Mouse (Mus musculus): ENCODE measurements around the gene Card14.

Gene Card14

GRCm38 (mm10) chr11:119304904-119305712 is 2.5 kb upstream of the Card14 start:
- peak; percentile 35 to 55 for DNase-seq

- no peak for DNase-seq
Observed at GRCm38 (mm10) chr11:119306762-119307657, 558 bp upstream of the Card14 start.

- no peak for DNase-seq
Observed at GRCm38 (mm10) chr11:119307916-119308315, 348 bp downstream of the Card14 start.

- DNase-seq: no peak
Observed at GRCm38 (mm10) chr11:119310621-119311020, 3.1 kb downstream of the Card14 start.

GRCm38 (mm10) chr11:119314252-119314936 is 6.8 kb downstream of the Card14 start:
- DNase-seq: no peak

GRCm38 (mm10) chr11:119316720-119317119 is 9.2 kb downstream of the Card14 start:
- DNase-seq: no peak

GRCm38 (mm10) chr11:119322521-119322920 is 15.0 kb downstream of the Card14 start:
- DNase-seq: no peak

- no peak for DNase-seq
Observed at GRCm38 (mm10) chr11:119325068-119325467, 17.5 kb downstream of the Card14 start.

- DNase-seq: no peak
Observed at GRCm38 (mm10) chr11:119330592-119330991, 23.0 kb downstream of the Card14 start.

- no peak for DNase-seq
Observed at GRCm38 (mm10) chr11:119331970-119332369, 24.4 kb downstream of the Card14 start.

- no peak for DNase-seq
Observed at GRCm38 (mm10) chr11:119338271-119339059, 30.9 kb downstream of the Card14 start.

GRCm38 (mm10) chr11:119339179-119339578 is 31.6 kb downstream of the Card14 start:
- no peak for DNase-seq

GRCm38 (mm10) chr11:119339637-119340036 is 32.1 kb downstream of the Card14 start:
- DNase-seq: peak; percentile 71 to 77

GRCm38 (mm10) chr11:119344178-119344577 is 36.6 kb downstream of the Card14 start:
- DNase-seq: no peak

- peak; percentile 16 to 28 for DNase-seq
Observed at GRCm38 (mm10) chr11:119344865-119345264, 37.3 kb downstream of the Card14 start.

- DNase-seq: no peak
Observed at GRCm38 (mm10) chr11:119347125-119347524, 39.6 kb downstream of the Card14 start.

GRCm38 (mm10) chr11:119352113-119352512 is 44.5 kb downstream of the Card14 start:
- no peak for DNase-seq

GRCm38 (mm10) chr11:119353946-119354345 is 46.4 kb downstream of the Card14 start:
- DNase-seq: no peak

- peak; percentile 22 to 31 for DNase-seq
Observed at GRCm38 (mm10) chr11:119354798-119355442, 47.4 kb downstream of the Card14 start.

- DNase-seq: peak; percentile 74 to 79
Observed at GRCm38 (mm10) chr11:119355443-119356385, 48.1 kb downstream of the Card14 start, which contains the start of the genes Sgsh and Slc26a11. Gene Sgsh (minus strand): TSS chr11:119355536. Gene Slc26a11 (plus strand): TSS chr11:119355557.

All from thymus, postnatal 36 days (tissue).